Mouse (Mus musculus) bone marrow, adult 2 months (tissue): ENCODE data around the gene Jhy. TPM values are rescaled to one million over a fixed set of nuclear protein-coding genes. Genes with fewer than 3 reads are reported as not detected.
A peak's percentile ranks its signal among the peaks of the same experiment; 100 is the strongest.

ENCODE experiments used
- H3K27ac ChIP-seq: fragments of 200-500 bp; 2 replicates; pipeline ENCODE4 v1.5.1; 2012; ENCODE audit warnings: low read depth, mild to moderate bottlenecking, control low read depth, inconsistent platforms, low read length; ENCODE audit not compliant: control insufficient read depth, poor library complexity, insufficient read depth
- H3K4me1 ChIP-seq: fragments of 200-500 bp; 2 replicates; pipeline ENCODE4 v1.6.1; 2011; ENCODE audit warnings: low read length; ENCODE audit not compliant: control insufficient read depth, insufficient read depth
- H3K4me3 ChIP-seq: fragments of 200-500 bp; replicated peaks from 2 replicates; pipeline ENCODE3; 2011; ENCODE audit warnings: mild to moderate bottlenecking, low read depth, low read length, control low read depth; ENCODE audit not compliant: control insufficient read depth
- CTCF ChIP-seq: fragments of 200-500 bp; IDR thresholded peaks from 2 replicates; pipeline ENCODE4 v1.5.1; 2011; ENCODE audit warnings: low read length, control low read depth; ENCODE audit not compliant: control insufficient read depth, insufficient read depth
- POLR2A ChIP-seq: fragments of 200-500 bp; IDR thresholded peaks from 2 replicates; pipeline ENCODE4 v1.6.1; 2011; ENCODE audit warnings: low read depth, mild to moderate bottlenecking, control low read depth, low read length, borderline replicate concordance; ENCODE audit not compliant: control insufficient read depth
- WGBS: fragments of 180-500 bp; shearing (Covaris S2); methylation state at CpG from one replicate; pipeline ENCODE4 v1.1.7; 2018; 5-methylcytosine and 5-hydroxymethylcytosine counted together
- polyA plus RNA-seq: library from polyadenylated mRNA; stranded (reverse); fragments of >200 nt; gene quantifications from 2 replicates; pipeline ENCODE4 v1.2.4, GENCODE M21; 2011; ENCODE audit warnings: low replicate concordance; ENCODE audit not compliant: missing spikeins, insufficient read depth, insufficient read length

Gene Jhy
- polyA plus RNA-seq, 1 experiment = 0.82 TPM

GRCm38 (mm10) chr9:40948473-40948872, 15.4 kb downstream of the Jhy start:
- TF ChIP-seq CTCF (no peak), POLR2A (no peak)
- Histone ChIP-seq H3K4me1 (no peaks in the 10 kb centered on the region), H3K4me3 (no peak overlapping the region), H3K27ac (no peak overlapping the region)
- 85% methylated on average over 6 of the region's 6 CpGs for WGBS

DNA sequence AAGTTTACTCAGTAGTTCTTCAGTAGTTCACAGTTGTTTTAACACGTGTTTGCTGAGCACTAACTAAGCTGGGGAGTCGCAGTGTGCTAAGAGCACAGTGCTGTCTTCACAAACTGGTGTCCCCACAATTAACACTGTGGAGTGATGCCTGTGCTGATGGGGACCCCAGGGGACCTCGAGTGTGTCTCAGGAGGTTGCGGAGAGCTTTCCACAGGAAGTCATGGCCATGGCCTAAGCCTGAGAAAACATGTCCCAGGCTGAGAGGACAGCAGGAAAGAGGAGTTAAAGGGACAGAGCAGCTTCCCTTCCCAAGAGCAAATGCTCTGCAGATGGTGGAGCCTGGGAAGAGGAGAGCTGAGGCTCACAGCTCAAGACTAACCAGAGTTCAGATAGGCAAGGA, 16.8 kb downstream of the Jhy start:
- Histone ChIP-seq H3K4me1 (no peaks in the 10 kb centered on the region), H3K4me3 (no peak overlapping the region), H3K27ac (no peak overlapping the region)
- 55% methylated on average over 4 of the region's 4 CpGs for WGBS
- TF ChIP-seq CTCF (no peak), POLR2A (no peak)

DNA sequence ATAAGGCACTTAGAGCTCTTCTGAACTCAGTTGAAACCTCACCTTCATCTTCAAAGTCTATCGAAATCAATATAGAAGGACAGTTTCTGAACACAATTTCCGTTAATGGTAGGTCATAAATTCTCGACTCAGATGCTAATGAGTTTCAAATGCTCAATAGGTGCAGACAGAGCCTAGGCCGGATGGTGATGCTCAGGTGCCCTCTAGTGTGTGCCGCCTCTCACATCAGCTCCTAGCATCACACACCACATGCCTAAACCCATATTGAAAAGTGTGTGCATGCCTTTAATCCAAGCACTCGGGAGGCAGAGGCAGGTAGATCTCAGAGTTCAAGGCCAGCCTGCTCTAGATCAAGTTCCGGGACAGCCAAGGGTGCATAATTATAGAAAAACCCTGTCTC, 26.5 kb downstream of the Jhy start:
- WGBS = 58% methylated on average over 7 of the region's 7 CpGs
- Histone ChIP-seq H3K4me1 (no peaks in the 10 kb centered on the region), H3K4me3 (no peak overlapping the region), H3K27ac (no peak overlapping the region)
- peak; percentile 19; the same call in 1 of the 2 replicates for TF ChIP-seq CTCF
- TF ChIP-seq POLR2A = no peak

GRCm38 (mm10) chr9:40933323-40933722, 30.6 kb downstream of the Jhy start:
- no peak for TF ChIP-seq CTCF
- TF ChIP-seq POLR2A = no peak
- 68% methylated on average over 3 of the region's 3 CpGs for WGBS
- Histone ChIP-seq H3K4me1 (no peaks in the 10 kb centered on the region), H3K27ac (no peak overlapping the region), H3K4me3 (no peak overlapping the region)

DNA sequence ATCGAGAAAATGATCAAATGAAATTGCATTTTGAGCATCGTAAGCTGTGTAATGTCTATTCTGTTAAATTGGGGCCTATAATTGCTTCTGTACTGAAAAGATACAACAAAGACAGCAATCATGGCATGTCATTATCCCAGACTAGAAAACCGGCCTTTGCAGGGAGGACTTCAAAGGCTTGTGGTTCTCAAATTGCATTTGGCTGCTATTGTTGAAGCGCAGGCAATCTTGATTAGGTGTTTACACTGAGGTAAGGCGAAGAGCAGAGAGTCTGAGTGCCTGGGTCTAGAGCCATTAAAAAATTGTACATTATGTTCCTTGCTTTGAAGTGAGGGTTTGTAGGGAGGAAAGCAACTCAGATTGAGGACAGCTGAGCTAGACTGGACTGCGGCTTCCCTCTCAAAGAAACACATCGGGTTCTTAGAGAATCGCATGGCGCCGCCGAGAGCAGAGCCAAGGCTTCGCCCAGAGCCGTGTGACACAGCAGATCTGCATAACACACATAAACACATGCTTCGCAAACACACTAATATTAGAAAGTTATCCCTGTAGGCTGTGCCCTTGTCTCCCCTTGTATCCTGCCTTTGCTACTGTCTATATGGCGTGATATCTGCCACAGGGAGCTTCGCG, 36.5 kb downstream of the Jhy start:
- no peaks in the 10 kb centered on the region for H3K4me1 ChIP-seq
- WGBS = 84% methylated on average over 17 of the region's 17 CpGs
- H3K4me3 ChIP-seq = no peak overlapping the region
- no peak overlapping the region for H3K27ac ChIP-seq
- TF ChIP-seq CTCF (no peak), POLR2A (no peak)

GRCm38 (mm10) chr9:40917871-40918613, 45.9 kb downstream of the Jhy start:
- TF ChIP-seq POLR2A = no peak
- no peak for TF ChIP-seq CTCF
- no peak overlapping the region for H3K27ac ChIP-seq
- H3K4me3 ChIP-seq = no peak overlapping the region
- no peaks in the 10 kb centered on the region; the same call in 1 of the 2 replicates for H3K4me1 ChIP-seq
- 28% methylated on average over 12 of the region's 12 CpGs for WGBS

- Histone ChIP-seq H3K4me3 (no peak overlapping the region), H3K4me1 (no peaks in the 10 kb centered on the region), H3K27ac (no peak overlapping the region)
- 78% methylated on average over 7 of the region's 7 CpGs for WGBS
- TF ChIP-seq POLR2A (no peak), CTCF (no peak)
Measured at GRCm38 (mm10) chr9:40908915-40909314, 55.0 kb downstream of the Jhy start.

DNA sequence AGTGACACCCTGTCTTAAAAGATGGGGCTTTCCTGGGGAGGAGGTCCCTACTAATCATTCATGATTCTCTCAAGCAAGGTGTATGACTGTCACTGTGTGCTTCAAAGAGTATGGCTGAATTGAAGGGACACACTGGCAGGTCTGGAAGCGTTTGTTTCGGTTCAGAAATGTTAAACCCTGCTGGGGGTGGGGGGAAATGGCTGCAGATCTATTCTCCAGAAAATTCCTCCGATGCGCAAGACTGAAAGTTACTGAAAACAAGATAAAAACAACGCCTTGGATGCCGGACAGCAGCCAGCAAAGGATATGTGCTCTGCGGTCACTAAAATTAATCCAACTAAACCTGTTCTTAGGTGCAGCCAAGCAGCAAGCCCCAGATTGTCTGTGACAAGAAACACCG, 55.5 kb downstream of the Jhy start:
- Histone ChIP-seq H3K27ac (no peak overlapping the region), H3K4me3 (no peak overlapping the region), H3K4me1 (no peaks in the 10 kb centered on the region)
- 80% methylated on average over 8 of the region's 8 CpGs for WGBS
- TF ChIP-seq CTCF (no peak), POLR2A (no peak)
